Mouse (Mus musculus): ENCODE data around the gene Epn2. TPM values are rescaled to one million over a fixed set of nuclear protein-coding genes. Genes with fewer than 3 reads are reported as not detected.
A peak's percentile ranks its signal among the peaks of the same experiment; 100 is the strongest.

Gene Epn2
- polyA plus RNA-seq, 1 experiment from 2014 or later = 41.0 TPM

DNA sequence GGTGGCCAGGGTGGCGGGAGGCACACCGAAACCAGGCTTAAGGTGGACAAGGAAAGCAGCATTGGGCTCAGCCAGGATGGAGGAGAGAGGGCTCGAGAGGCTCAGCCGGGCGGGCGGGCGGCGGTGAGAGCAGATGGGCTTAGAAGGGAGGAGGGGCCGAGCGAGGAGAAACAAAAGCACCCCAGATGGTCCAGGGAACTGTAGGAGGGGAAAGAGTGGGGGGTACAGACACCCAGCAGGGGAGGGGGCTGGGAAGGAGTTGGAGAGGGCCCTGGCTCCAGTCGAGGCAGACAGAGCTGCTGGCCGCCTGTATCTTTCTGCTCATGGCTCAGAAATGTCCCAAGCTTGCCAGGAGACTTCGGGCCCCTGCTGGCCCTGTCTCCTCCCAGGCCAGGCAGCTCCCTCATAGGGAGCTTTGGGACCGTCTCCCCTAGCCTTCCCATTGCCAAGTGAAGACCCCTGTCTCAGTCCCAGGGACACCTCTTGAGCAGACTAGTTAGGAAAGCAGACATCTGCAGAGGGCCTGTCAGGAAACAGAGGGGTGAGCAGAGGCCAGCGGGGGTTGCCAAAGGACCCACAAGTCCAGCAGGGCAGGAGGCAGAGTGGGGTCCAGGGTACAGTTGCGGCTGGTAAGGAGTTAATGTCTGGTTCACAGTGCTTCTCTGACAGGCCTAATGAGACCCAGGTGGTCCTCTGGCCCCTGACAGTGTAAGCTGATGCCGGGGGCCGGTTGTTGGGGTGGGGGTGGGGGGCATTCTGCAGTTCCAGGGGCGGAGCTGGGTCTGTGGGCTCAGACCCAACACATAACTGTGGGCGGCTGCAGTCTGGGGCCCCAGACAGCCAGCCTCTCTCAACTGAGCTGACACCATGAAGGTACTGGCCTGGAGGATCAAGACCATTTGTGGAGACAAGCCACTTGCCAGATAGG, 94.6 kb downstream of the Epn2 start, which contains the start of gene Mfap4:
Mfap4 (plus strand) TSS at position 819 of the 928 bp plus-strand sequence.
- no peak for TF ChIP-seq EP300 (IDR thresholded peaks at IDR 0.05)
- TF ChIP-seq CTCF (IDR thresholded peaks at IDR 0.05) = no peak
- Histone ChIP-seq H3K9ac (replicated peaks; ENCODE audit: low read depth) (peak within 1 kb of the TSS; percentile 47), H3K4me1 (ENCODE audit: insufficient read depth, low read depth, low read length) (no peaks in the 10 kb centered on the region), H3K27ac (ENCODE audit: low read length) (peak within 1 kb of the TSS; percentile 83), H3K4me3 (ENCODE audit: low read depth, low read length) (peak within 1 kb of the TSS; percentile 37), H3K36me3 (ENCODE audit: insufficient read depth, low read length) (peaks cover 15% of the 10 kb centered on the region; the same call in 1 of the 2 replicates), H3K27me3 (replicated peaks; ENCODE audit: insufficient read depth, low read length) (no peaks in the 10 kb centered on the region), H3K4me2 (replicated peaks; ENCODE audit: low read depth, low read length) (peak within 1 kb of the TSS; percentile 45), H3K9me3 (ENCODE audit: low read length) (no peaks in the 10 kb centered on the region)
- 28% methylated on average over 20 of the region's 20 CpGs for WGBS
- ATAC-seq = peak; percentile 81
- peak; percentile 86 for DNase-seq (ENCODE audit: low spot score)

DNA sequence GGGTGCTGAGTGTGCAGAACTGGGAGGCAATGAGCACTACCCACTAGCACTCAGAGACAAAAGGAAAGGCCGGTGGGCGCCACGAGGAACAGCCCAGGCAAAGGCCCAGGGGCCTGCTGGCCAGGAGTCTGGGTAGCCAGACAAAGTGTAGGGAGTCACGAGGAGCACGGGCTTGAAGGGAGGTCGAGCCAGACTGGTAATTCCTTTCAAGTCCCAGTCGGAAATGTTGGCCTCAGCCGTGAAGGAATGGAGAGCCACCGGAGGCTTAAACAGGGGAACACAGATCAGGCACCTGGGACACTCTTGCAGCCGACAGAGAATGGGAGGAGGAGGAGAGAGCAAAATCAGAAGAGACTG, 95.3 kb downstream of the Epn2 start:
- Histone ChIP-seq H3K9ac (replicated peaks; ENCODE audit: low read depth) (no peak overlapping the region), H3K36me3 (ENCODE audit: insufficient read depth, low read length) (peaks cover 11% of the 10 kb centered on the region; the same call in 1 of the 2 replicates), H3K27me3 (replicated peaks; ENCODE audit: insufficient read depth, low read length) (no peaks in the 10 kb centered on the region), H3K27ac (ENCODE audit: low read length) (peak overlapping the region; percentile 83), H3K4me2 (replicated peaks; ENCODE audit: low read depth, low read length) (peak overlapping the region; percentile 41; the same call in 1 of the 2 replicates), H3K4me3 (ENCODE audit: low read depth, low read length) (0 out of 2 replicates have a peak overlapping the region, but pooled peaks have one; percentile 8), H3K9me3 (ENCODE audit: low read length) (no peaks in the 10 kb centered on the region), H3K4me1 (ENCODE audit: insufficient read depth, low read depth, low read length) (no peaks in the 10 kb centered on the region)
- no peak for DNase-seq (ENCODE audit: low spot score)
- WGBS = 32% methylated on average over 10 of the region's 10 CpGs
- ATAC-seq = no peak
- TF ChIP-seq CTCF (IDR thresholded peaks at IDR 0.05) (no peak), EP300 (IDR thresholded peaks at IDR 0.05) (no peak)

DNA sequence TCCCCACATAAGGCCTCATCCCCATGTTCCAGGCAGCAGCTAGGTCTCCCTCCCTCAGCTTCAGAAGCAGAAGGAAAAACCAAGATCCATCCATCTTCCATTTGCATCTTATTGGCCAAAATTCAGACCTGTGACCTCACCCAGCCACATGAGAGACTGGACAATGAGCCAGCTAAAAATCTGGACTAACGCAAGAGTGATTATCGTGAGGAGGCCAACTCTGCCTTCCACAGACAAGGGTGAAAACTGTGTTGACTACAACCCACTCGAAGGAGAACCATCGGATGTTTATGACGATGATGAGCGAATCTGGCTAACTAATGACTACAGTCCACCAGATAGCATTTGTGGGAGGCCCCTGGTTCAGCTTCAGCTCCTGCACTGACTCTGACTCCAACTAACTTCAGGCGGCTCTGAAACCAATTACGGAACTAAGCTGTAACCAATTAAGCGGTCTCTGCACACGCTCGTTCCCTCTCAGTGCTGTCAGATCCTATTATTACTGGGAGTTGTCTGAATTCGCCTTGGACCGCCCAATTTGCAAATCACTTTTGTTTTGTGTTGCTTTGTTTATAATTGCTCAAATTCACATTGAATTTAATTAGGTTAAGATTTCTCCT, 96.2 kb downstream of the Epn2 start:
- ATAC-seq (no peak), DNase-seq (ENCODE audit: low spot score) (no peak)
- Histone ChIP-seq H3K27ac (ENCODE audit: low read length) (no peak overlapping the region), H3K27me3 (replicated peaks; ENCODE audit: insufficient read depth, low read length) (no peaks in the 10 kb centered on the region), H3K4me2 (replicated peaks; ENCODE audit: low read depth, low read length) (no peak overlapping the region), H3K4me3 (ENCODE audit: low read depth, low read length) (no peak overlapping the region), H3K9me3 (ENCODE audit: low read length) (no peaks in the 10 kb centered on the region), H3K4me1 (ENCODE audit: insufficient read depth, low read depth, low read length) (no peaks in the 10 kb centered on the region), H3K9ac (replicated peaks; ENCODE audit: low read depth) (no peak overlapping the region), H3K36me3 (ENCODE audit: insufficient read depth, low read length) (0 out of 2 replicates have a peak, but pooled peaks cover 4% of the 10 kb centered on the region)
- 80% methylated on average over 13 of the region's 13 CpGs for WGBS
- TF ChIP-seq EP300 (IDR thresholded peaks at IDR 0.05) (no peak), CTCF (IDR thresholded peaks at IDR 0.05) (no peak)

DNA sequence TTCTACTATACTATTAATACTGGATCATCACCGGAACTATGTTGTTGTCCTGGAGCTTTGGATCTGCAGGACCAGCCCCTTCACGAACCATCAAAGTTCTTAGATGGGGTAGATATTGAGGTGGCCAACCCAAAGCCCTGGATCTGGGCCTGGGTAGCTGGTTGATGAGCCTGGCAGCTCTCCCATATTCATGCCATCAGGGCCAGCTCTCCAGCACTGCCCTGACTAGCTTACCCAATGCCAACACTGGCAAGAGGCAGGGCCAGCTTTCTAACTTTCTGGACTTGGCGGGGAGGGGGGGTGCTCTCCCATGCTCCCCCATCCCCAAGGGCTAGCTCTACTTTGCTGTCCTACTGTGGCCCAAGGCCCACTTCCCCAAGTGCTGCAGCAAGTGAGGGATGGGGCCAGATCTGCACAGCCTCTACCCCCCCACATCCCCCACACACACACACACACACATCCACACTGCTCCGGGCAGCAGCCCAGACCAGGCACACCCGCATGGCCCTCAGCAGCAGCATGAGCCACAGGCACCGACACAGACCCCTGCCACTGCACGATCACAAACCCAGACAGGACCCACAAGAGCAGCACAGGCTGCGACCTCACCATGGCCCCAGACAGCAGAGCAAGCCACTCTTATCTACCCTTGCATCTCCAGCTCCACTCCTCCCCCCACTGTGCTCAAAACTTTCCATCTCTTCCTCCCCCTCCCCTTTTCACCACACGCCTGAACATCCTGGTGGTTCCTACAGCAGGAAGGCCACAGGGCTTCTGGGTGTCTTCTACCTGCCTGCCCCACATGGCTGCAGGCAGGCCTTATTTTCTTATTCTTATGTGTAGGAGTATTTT, 98.0 kb downstream of the Epn2 start:
- DNase-seq (ENCODE audit: low spot score) = no peak
- H3K4me2 ChIP-seq (replicated peaks; ENCODE audit: low read depth, low read length) = no peak overlapping the region
- ATAC-seq = no peak
- H3K4me3 ChIP-seq (ENCODE audit: low read depth, low read length) = no peak overlapping the region
- H3K27me3 ChIP-seq (replicated peaks; ENCODE audit: insufficient read depth, low read length) = no peaks in the 10 kb centered on the region
- no peaks in the 10 kb centered on the region for H3K4me1 ChIP-seq (ENCODE audit: insufficient read depth, low read depth, low read length)
- no peak for TF ChIP-seq CTCF (IDR thresholded peaks at IDR 0.05)
- no peak for TF ChIP-seq EP300 (IDR thresholded peaks at IDR 0.05)
- H3K9ac ChIP-seq (replicated peaks; ENCODE audit: low read depth) = no peak overlapping the region
- H3K9me3 ChIP-seq (ENCODE audit: low read length) = no peaks in the 10 kb centered on the region
- no peak overlapping the region for H3K27ac ChIP-seq (ENCODE audit: low read length)
- H3K36me3 ChIP-seq (ENCODE audit: insufficient read depth, low read length) = no peaks in the 10 kb centered on the region
- 50% methylated on average over 9 of the region's 9 CpGs for WGBS

DNA sequence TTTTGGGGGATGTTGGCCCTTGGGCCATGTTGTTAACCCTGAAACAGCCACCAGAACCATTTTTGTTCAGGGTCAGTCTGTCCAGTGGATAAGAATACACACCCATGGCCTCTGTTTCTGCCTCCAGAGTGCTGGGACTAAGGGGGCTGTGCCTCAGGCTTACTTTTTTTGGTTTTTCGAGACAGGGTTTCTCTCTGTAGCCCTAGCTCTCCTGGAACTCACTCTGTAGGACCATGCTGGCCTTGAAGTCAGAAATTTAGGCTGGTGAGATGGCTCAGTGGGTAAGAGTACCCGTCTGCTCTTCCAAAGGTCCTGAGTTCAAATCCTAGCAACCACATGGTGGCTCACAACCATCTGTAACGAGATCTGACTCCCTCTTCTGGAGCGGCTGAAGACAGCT, 100.7 kb downstream of the Epn2 start:
- no peak overlapping the region for H3K27ac ChIP-seq (ENCODE audit: low read length)
- TF ChIP-seq EP300 (IDR thresholded peaks at IDR 0.05) (no peak), CTCF (IDR thresholded peaks at IDR 0.05) (no peak)
- no peaks in the 10 kb centered on the region for H3K36me3 ChIP-seq (ENCODE audit: insufficient read depth, low read length)
- H3K4me2 ChIP-seq (replicated peaks; ENCODE audit: low read depth, low read length) = no peak overlapping the region
- no peaks in the 10 kb centered on the region for H3K9me3 ChIP-seq (ENCODE audit: low read length)
- no peak overlapping the region for H3K9ac ChIP-seq (replicated peaks; ENCODE audit: low read depth)
- H3K27me3 ChIP-seq (replicated peaks; ENCODE audit: insufficient read depth, low read length) = no peaks in the 10 kb centered on the region
- H3K4me1 ChIP-seq (ENCODE audit: insufficient read depth, low read depth, low read length) = no peaks in the 10 kb centered on the region
- ATAC-seq (no peak), DNase-seq (ENCODE audit: low spot score) (no peak)
- WGBS = 80% methylated on average over 4 of the region's 4 CpGs
- H3K4me3 ChIP-seq (ENCODE audit: low read depth, low read length) = no peak overlapping the region

Data from lung, postnatal 0 days (tissue).